24 mouse cellular contexts compared by ENCODE assay signal in genomic region chr4:154749996-154750395, GRCm38 (mm10).
DNase-seq lines count a peak whose midpoint lies in the region; ATAC-seq and TF ChIP-seq lines count a peak whose summit lies in the region.
"Had no signal": no experiment of that assay in that cellular context is flagged by ENCODE, and none has a peak within 500 bp of the region (broad histone marks: within the 10 kb centered on the region; RNA-seq: fewer than 3 reads in every experiment).

No protein-coding gene starts in this region.

- H3K9ac ChIP-seq in liver, embryonic 12.5 days = no peak overlapping the region
- no peak overlapping the region for H3K9ac ChIP-seq in limb, embryonic 12.5 days (replicated peaks)
- H3K9ac ChIP-seq in stomach, postnatal 0 days (ENCODE audit: low read length) = no peak overlapping the region
- H3K9ac ChIP-seq: heart, embryonic 13.5 days; hindbrain, embryonic 12.5 days had no signal

- no peak for TF ChIP-seq EP300 in stomach, postnatal 0 days (optimal IDR thresholded peaks at IDR 0.05)

- no peak overlapping the region for H3K4me3 ChIP-seq in liver, embryonic 12.5 days
- no peak overlapping the region for H3K4me3 ChIP-seq in embryonic facial prominence, embryonic 10.5 days
- no peak overlapping the region for H3K4me3 ChIP-seq in limb, embryonic 12.5 days (replicated peaks)
- no peak overlapping the region for H3K4me3 ChIP-seq in stomach, postnatal 0 days (ENCODE audit: low read depth, low read length)
- H3K4me3 ChIP-seq: heart, adult 2 months; heart, embryonic 13.5 days; hindbrain, embryonic 12.5 days had no signal

- peaks cover 18% of the 10 kb centered on the region for H3K27me3 ChIP-seq in liver, embryonic 12.5 days (replicated peaks)
- H3K27me3 ChIP-seq in embryonic facial prominence, embryonic 10.5 days (replicated peaks; ENCODE audit: low read depth, poor library complexity, severe bottlenecking) = peaks cover 15% of the 10 kb centered on the region
- H3K27me3 ChIP-seq in limb, embryonic 12.5 days = peaks cover 23% of the 10 kb centered on the region
- no peaks in the 10 kb centered on the region for H3K27me3 ChIP-seq in stomach, postnatal 0 days (ENCODE audit: control insufficient read depth, insufficient read depth, low read length)
- H3K27me3 ChIP-seq: hindbrain, embryonic 12.5 days had no signal

- 0 out of 2 replicates have a peak, but pooled peaks cover 3% of the 10 kb centered on the region for H3K4me1 ChIP-seq in liver, embryonic 12.5 days
- peaks cover 45% of the 10 kb centered on the region for H3K4me1 ChIP-seq in embryonic facial prominence, embryonic 10.5 days
- peaks cover 83% of the 10 kb centered on the region for H3K4me1 ChIP-seq in limb, embryonic 12.5 days (replicated peaks)
- H3K4me1 ChIP-seq in stomach, postnatal 0 days (replicated peaks; ENCODE audit: control insufficient read depth, insufficient read depth) = no peaks in the 10 kb centered on the region

- ATAC-seq in liver, embryonic 12.5 days = peak; percentile 64
- 0 out of 2 replicates have a peak, but pooled peaks have one; percentile 18 for ATAC-seq in limb, embryonic 12.5 days (ENCODE audit: insufficient number of reproducible peaks, insufficient read depth, low FRiP score, low TSS enrichment, low read depth)
- ATAC-seq in stomach, postnatal 0 days (ENCODE audit: low FRiP score, low TSS enrichment) = 0 out of 2 replicates have a peak, but pooled peaks have one; percentile 17

- H3K4me2 ChIP-seq in liver, embryonic 12.5 days = no peak overlapping the region
- H3K4me2 ChIP-seq in limb, embryonic 12.5 days = peak overlapping the region; percentile 29; the same call in 1 of the 2 replicates
- no peak overlapping the region for H3K4me2 ChIP-seq in stomach, postnatal 0 days (replicated peaks; ENCODE audit: low read depth)
- H3K4me2 ChIP-seq: heart, embryonic 13.5 days; hindbrain, embryonic 12.5 days had no signal

- H3K9me3 ChIP-seq in liver, embryonic 12.5 days (replicated peaks) = no peaks in the 10 kb centered on the region
- H3K9me3 ChIP-seq in embryonic facial prominence, embryonic 10.5 days = no peaks in the 10 kb centered on the region
- H3K9me3 ChIP-seq in limb, embryonic 12.5 days = no peaks in the 10 kb centered on the region
- no peaks in the 10 kb centered on the region for H3K9me3 ChIP-seq in stomach, postnatal 0 days (ENCODE audit: control insufficient read depth, low read length)
- H3K9me3 ChIP-seq: heart, embryonic 13.5 days; hindbrain, embryonic 12.5 days had no signal

- H3K36me3 ChIP-seq in liver, embryonic 12.5 days = no peaks in the 10 kb centered on the region
- H3K36me3 ChIP-seq in embryonic facial prominence, embryonic 10.5 days (replicated peaks) = no peaks in the 10 kb centered on the region
- H3K36me3 ChIP-seq in limb, embryonic 12.5 days = no peaks in the 10 kb centered on the region
- no peaks in the 10 kb centered on the region for H3K36me3 ChIP-seq in stomach, postnatal 0 days (ENCODE audit: control insufficient read depth, insufficient read depth, low read length)
- H3K36me3 ChIP-seq: heart, embryonic 13.5 days; hindbrain, embryonic 12.5 days had no signal

- no peak for TF ChIP-seq CTCF in stomach, postnatal 0 days (IDR thresholded peaks at IDR 0.05; ENCODE audit: low read depth)

- no peak for DNase-seq in liver
- DNase-seq in embryonic facial prominence, embryonic 10.5 days (ENCODE audit: low spot score) = no peak
- no peak for DNase-seq in stomach, postnatal 0 days (ENCODE audit: low spot score)
- DNase-seq in right cerebral cortex, postnatal 4 days = no peak
- no peak for DNase-seq in layer of hippocampus, postnatal 10 days (ENCODE audit: low spot score in 2 of 2)
- DNase-seq: adrenal gland, postnatal 10 days; B cell, adult 2 months; cerebellum, adult 18-20 months; cerebellum, postnatal 14 days; embryo, embryonic 11 days; gastrocnemius, postnatal 36 days; heart, adult 2 months; heart, postnatal 14 days; kidney, adult 2 months; lung, postnatal 10 days; midbrain, embryonic 14.5 days; right cerebral cortex, postnatal 25 days; thymus, adult 18-20 months; thymus, postnatal 36 days had no signal

- WGBS in liver, embryonic 12.5 days (ENCODE audit: insufficient replicate concordance) = 69% methylated on average over 2 of the region's 2 CpGs
- 89% methylated on average over 2 of the region's 2 CpGs for WGBS in embryonic facial prominence, embryonic 10.5 days
- WGBS in limb, embryonic 12.5 days = 82% methylated on average over 2 of the region's 2 CpGs
- 88% methylated on average over 2 of the region's 2 CpGs for WGBS in stomach, postnatal 0 days

- no peak overlapping the region for H3K27ac ChIP-seq in liver, embryonic 12.5 days
- peak overlapping the region; percentile 37; the same call in 1 of the 2 replicates for H3K27ac ChIP-seq in embryonic facial prominence, embryonic 10.5 days (replicated peaks)
- peak overlapping the region; percentile 84 for H3K27ac ChIP-seq in limb, embryonic 12.5 days
- H3K27ac ChIP-seq in stomach, postnatal 0 days (replicated peaks) = no peak overlapping the region
- H3K27ac ChIP-seq: heart, adult 2 months; heart, embryonic 13.5 days; hindbrain, embryonic 12.5 days; kidney, postnatal 0 days had no signal

Comparison
In these comparisons a context has a peak if more than half of its experiments do, and no peak if none do; other contexts are left out.
1. H3K27ac ChIP-seq: peak in embryonic facial prominence, embryonic 10.5 days (single experiment) and limb, embryonic 12.5 days (single experiment); none in liver, embryonic 12.5 days (single experiment) and stomach, postnatal 0 days (single experiment).
2. Peak in every context shown above with its lines, with median percentiles within 50 percentile points of each other: ATAC-seq.